Mouse (Mus musculus) brain, adult 2 months (tissue): ENCODE data around the gene Prrxl1.

Experiments used
- DNase-seq: peaks from one replicate; pipeline ENCODE4 v3.0.0; 2011; ENCODE audit warnings: low read depth, low spot score

Prrxl1 gene

DNA sequence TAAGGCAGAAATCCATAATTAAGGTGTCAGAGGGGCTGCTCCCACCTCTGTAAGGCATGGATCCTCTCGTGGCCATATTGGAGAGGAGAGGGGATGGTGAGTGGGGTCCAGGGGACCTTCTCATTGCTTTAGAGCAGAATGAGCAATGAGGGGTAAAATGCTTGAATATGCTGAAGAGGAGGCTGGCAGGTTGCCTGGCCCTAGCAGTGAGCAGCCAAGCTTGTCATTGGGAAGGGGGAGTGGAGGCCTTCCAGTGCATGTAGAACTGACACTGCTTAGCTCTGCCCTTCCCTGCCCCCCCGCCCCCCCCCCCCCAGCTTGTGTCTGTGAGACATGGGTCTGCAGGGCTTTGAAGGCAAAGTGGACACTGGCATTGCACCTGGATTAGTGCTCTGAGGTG, 28.1 kb downstream of the Prrxl1 start:
- DNase-seq = no peak

- DNase-seq = no peak
These were observed 29.4 kb downstream of the Prrxl1 start for GRCm38 (mm10) chr14:32628584-32628983.

- DNase-seq = no peak
These were observed 33.8 kb downstream of the Prrxl1 start for GRCm38 (mm10) chr14:32632908-32633600.

DNA sequence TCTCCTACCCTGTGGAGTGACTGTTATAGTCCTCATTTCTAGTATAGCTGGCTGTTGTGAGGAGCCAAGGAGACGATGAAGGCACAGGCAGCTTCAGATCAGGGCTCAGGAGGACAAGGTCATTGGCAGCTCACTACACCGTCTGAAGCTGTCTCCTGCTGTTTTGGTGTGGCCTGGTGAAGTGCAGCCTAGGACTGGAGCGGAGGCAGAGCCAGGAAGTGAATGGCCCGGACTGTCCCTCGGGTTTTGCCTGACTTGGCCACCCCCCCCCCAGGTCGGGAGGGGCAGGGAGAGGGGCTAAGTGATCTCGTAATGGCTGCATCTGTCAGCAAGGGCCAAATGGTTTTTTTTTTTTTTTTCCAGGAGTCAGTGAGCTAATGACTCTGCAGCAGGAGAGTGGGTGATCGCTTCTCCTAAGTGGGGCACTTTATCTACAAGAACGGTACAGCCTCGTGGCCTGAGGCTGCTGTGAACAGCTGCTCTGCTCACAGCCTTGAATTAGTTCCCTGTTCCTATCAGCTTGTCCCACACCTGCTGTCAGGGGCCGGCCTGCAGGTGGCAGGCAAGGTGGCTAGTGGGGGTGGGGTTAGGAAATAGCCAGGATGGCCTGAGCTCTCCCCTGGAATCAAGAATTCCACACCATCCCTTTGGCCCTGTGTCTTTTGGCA, 34.9 kb downstream of the Prrxl1 start:
- peak; percentile 11 for DNase-seq

DNA sequence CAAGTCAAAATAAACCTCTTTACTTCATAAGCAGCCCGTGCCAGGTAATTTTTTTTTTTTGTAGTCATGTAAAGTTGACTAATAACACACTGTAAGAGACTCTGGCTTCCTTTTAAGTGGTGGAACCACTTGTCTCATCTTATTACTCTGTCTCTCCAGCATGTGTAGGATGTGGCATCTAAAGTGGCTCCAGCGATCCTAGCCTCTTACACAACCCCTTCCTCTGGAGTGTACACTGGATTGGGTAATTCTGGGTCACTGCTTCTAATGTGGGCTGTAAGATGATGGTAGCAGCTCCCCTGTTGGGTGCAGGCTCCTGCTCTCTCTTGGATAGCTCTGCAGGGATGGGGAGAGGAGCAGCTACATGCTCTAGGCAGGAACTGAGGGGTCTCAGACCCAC, 39.3 kb downstream of the Prrxl1 start:
- DNase-seq = no peak

- DNase-seq = no peak
These were observed 60.6 kb downstream of the Prrxl1 start for GRCm38 (mm10) chr14:32659781-32660180.

- DNase-seq = no peak
These were observed 63.9 kb downstream of the Prrxl1 start for GRCm38 (mm10) chr14:32663099-32663498.

GRCm38 (mm10) chr14:32673178-32673577, 74.0 kb downstream of the Prrxl1 start:
- DNase-seq = peak; percentile 22

DNA sequence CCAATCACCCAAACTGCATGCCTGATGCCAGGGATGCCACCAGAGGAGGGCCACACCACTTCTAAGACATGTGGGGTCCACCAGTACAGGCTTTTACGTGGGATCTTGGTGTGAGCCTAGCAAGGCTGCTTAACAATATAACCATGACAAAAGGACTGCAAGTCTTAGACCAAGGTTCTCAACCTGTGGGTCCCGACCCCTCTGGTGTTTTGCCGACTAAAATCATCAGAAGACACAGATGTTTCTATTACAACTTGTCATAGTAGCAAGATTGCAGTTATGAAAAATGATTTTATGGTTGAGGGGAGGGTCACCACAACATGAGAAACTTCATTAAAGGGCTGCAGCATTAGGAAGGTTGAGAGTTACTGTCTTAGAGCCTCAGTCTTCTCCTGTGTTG, 79.4 kb downstream of the Prrxl1 start:
- DNase-seq = no peak

- no peak for DNase-seq
These were observed 82.4 kb downstream of the Prrxl1 start for GRCm38 (mm10) chr14:32681603-32682002.

- DNase-seq = no peak
These were observed 83.3 kb downstream of the Prrxl1 start for GRCm38 (mm10) chr14:32682536-32682935.

DNA sequence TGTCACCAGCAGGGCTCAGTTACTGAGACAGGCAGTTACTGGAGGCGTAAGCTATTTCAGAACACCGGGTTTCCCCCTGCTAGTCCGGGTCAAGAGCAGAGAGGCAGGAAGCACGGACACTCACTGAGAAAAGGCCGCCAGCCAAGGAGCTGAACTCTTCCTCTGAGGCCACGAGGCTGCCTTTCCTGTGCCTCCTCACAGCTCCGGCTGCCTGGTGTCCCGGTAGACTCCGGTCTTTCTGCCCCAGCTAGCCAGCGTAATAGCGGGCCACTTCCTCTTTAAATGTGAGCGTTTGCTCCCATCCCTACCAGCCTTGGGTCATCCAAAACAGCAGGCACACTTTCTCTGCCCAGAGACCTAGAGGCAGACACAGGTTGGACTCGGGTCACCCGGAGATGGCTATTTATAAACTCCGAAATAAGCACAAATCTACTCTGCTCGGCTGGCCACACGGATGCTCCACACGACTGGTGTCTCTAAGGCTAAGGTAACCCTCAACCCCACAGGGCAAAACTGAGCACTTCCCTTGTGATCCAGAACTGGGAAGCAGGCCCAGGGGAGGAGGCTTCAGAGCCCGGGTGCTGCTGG, 84.1 kb downstream of the Prrxl1 start:
- peak; percentile 33 for DNase-seq

GRCm38 (mm10) chr14:32683982-32684734, 85.0 kb downstream of the Prrxl1 start:
- peak; percentile 24 for DNase-seq

- DNase-seq = no peak
These were observed 85.5 kb downstream of the Prrxl1 start for GRCm38 (mm10) chr14:32684735-32685105.

DNA sequence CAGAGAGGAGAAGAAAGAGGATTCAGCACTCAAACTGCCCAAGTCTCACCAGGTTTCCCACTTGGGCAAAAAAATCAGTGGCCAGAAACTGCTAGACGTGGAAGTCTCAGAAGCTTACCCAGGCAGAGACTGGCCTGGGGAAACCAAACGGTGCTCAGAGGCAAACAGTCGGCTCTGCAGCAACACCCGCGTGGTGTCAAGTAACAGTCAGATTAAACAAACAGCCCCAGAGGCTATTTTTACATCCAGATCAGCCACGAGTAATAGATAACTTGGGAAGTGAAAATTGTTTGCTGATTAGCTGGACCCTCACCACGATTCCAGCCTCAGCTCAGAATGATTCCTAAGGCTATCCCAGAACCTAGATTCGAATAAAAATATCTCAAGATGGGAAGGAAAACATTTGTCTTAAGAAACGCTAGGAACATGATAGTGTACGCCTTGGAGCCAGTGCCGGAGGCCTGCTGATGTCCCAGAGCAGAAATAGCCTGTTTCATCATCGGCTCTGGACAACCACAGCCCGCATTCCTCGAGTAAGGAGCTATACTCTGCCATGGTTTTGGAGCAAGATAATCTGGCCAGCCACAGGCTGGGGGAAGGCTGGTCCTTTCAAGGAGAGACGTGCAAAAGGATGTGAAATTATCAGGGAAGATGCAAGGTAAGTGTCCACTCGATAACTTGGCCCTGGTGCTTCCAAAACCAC, 86.1 kb downstream of the Prrxl1 start, which contains the start of gene 3425401B19Rik:
TSS of gene 3425401B19Rik (minus strand) at position 170 of the 703 bp plus-strand sequence.
- DNase-seq = no peak

- DNase-seq = no peak
These were observed 96.7 kb downstream of the Prrxl1 start for GRCm38 (mm10) chr14:32695906-32696305.

DNA sequence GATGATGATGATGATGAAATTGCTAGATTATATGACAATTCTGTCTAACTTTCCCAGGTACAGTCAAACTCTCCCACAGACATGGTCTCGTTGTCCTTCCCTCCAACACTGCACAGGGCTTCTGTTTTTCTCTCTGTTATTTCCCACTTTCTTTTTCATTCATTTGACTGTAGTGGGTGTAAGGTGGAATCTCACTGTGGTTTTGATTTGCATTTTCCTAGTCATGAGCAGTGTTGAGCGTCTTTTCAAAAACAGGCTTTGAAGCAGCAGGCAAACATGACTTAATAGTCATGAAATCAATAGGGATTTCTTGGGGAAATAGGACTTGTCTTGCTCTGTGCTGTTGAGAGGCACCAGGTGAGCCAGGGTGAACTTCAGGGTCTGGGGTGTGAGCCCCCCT, 97.1 kb downstream of the Prrxl1 start:
- no peak for DNase-seq

DNA sequence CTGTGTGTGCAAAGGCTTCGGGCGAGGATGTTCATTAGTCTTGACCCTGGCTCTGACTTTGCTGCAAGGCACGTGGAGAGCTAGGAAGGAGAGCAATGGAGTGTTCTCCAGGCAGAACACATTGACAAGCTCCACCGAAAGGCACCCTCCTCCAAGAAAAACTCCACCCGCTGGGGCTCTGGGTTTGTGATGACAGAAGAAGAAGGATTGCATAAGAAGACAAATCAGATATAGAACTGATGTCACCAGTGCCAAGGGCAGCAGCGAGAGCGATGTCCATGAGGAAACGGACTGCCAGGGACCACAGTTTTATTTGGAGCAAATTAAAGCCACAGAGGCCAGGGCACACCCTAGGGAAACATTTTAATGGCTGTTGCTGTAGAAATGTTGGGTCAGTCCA, 98.6 kb downstream of the Prrxl1 start:
- DNase-seq = peak; percentile 15

GRCm38 (mm10) chr14:32698556-32698955, 99.3 kb downstream of the Prrxl1 start:
- no peak for DNase-seq
